Mouse (Mus musculus) liver, embryonic 13.5 days (tissue): ENCODE measurements around the gene Tenm2. TPM values are rescaled to one million over a fixed set of nuclear protein-coding genes. Genes with fewer than 3 reads are reported as not detected.

Experiments
- ATAC-seq: fragments of 200-750 bp; cut with Nextera tagmentation; 2 replicates; pipeline ENCODE4 v1.8.0; 2017; ENCODE audit warnings: low read depth, mild to moderate bottlenecking, moderate number of reproducible peaks, moderate library complexity
- DNase-seq: peaks from one replicate; pipeline ENCODE4 v3.0.0; 2022
- H3K27ac ChIP-seq: fragments of 300-500 bp; sonication (generic); 2 replicates; pipeline ENCODE4 v1.5.1; 2015; ENCODE audit warnings: moderate library complexity, mild to moderate bottlenecking, inconsistent platforms
- H3K27me3 ChIP-seq: fragments of 300-500 bp; sonication (generic); 2 replicates; pipeline ENCODE4 v1.6.1; 2015; ENCODE audit warnings: mild to moderate bottlenecking, inconsistent platforms
- H3K36me3 ChIP-seq: fragments of 300-500 bp; sonication (generic); 2 replicates; pipeline ENCODE4 v1.6.1; 2015; ENCODE audit warnings: mild to moderate bottlenecking, inconsistent platforms
- H3K4me1 ChIP-seq: fragments of 300-500 bp; sonication (generic); replicated peaks from 2 replicates; pipeline ENCODE4 v1.6.1; 2015; ENCODE audit warnings: inconsistent platforms
- H3K4me2 ChIP-seq: fragments of 300-500 bp; sonication (generic); 2 replicates; pipeline ENCODE4 v1.6.1; 2015; ENCODE audit warnings: inconsistent platforms, mild to moderate bottlenecking, moderate library complexity
- H3K4me3 ChIP-seq: fragments of 300-500 bp; sonication (generic); replicated peaks from 2 replicates; pipeline ENCODE4 v1.5.1; 2015; ENCODE audit warnings: mild to moderate bottlenecking, inconsistent platforms
- H3K9ac ChIP-seq: fragments of 300-500 bp; sonication (generic); 2 replicates; pipeline ENCODE4 v1.6.1; 2015; ENCODE audit warnings: mild to moderate bottlenecking, inconsistent platforms
- H3K9me3 ChIP-seq: fragments of 300-500 bp; sonication (generic); replicated peaks from 2 replicates; pipeline ENCODE4 v1.6.1; 2016; ENCODE audit warnings: inconsistent platforms
- WGBS: fragments of 180-500 bp; shearing (Covaris S2); methylation state at CpG from one replicate; pipeline ENCODE4 v1.1.7; 2015; ENCODE audit not compliant: insufficient replicate concordance; 5-methylcytosine and 5-hydroxymethylcytosine counted together
- polyA plus RNA-seq: library from polyadenylated mRNA; unstranded; fragments of >200 nt; fragmentation: Nextera tagmentation; extraction: Ambion mirVana; gene quantifications from 2 replicates; pipeline ENCODE4 v1.2.1, GENCODE M21; 2015

Gene Tenm2
- polyA plus RNA-seq, 1 experiment from 2014 or later = 0.06 TPM

GRCm38 (mm10) chr11:36664026-36664425 lies 571.7 kb downstream of the Tenm2 start:
- WGBS = 58% methylated on average over 1 of the region's 1 CpGs
- DNase-seq = no peak

DNA sequence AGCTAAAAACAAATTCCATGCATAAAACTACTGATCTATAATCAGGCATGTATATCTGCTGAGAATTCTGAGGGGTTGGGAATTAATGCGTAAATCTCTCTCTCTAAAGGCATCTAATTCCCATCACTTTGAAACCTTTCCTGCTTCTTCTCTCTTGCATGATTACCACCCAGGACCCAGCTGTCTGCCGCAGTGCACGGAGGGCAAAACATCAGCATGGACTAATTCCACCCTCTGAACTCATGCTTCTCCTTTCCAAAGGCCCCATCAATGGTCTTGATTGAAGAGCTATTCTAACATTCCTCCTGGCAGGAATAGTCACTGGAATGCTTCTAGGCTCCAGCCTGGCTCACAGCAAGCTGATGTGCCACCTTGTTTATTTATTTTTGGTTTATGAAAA lies 572.2 kb downstream of the Tenm2 start:
- WGBS = 68% methylated on average over 3 of the region's 3 CpGs
- no peaks in the 10 kb centered on the region for H3K36me3 ChIP-seq
- DNase-seq (no peak), ATAC-seq (no peak)
- no peak overlapping the region for H3K27ac ChIP-seq
- H3K9me3 ChIP-seq = 0 out of 2 replicates have a peak, but pooled peaks cover 3% of the 10 kb centered on the region
- no peak overlapping the region for H3K9ac ChIP-seq
- no peaks in the 10 kb centered on the region for H3K27me3 ChIP-seq
- no peak overlapping the region for H3K4me3 ChIP-seq
- no peaks in the 10 kb centered on the region for H3K4me1 ChIP-seq
- no peak overlapping the region for H3K4me2 ChIP-seq

More at GRCm38 (mm10) chr11:36664026-36664425, 571.7 kb downstream of the Tenm2 start:
- ATAC-seq = no peak
- no peak overlapping the region for H3K4me3 ChIP-seq
- H3K9ac ChIP-seq = no peak overlapping the region
- H3K9me3 ChIP-seq = 0 out of 2 replicates have a peak, but pooled peaks cover 3% of the 10 kb centered on the region
- H3K4me1 ChIP-seq = no peaks in the 10 kb centered on the region
- H3K27me3 ChIP-seq = no peaks in the 10 kb centered on the region
- no peak overlapping the region for H3K27ac ChIP-seq
- no peaks in the 10 kb centered on the region for H3K36me3 ChIP-seq
- H3K4me2 ChIP-seq = no peak overlapping the region

GRCm38 (mm10) chr11:36653656-36654323 lies 582.0 kb downstream of the Tenm2 start:
- Histone ChIP-seq H3K36me3 (no peaks in the 10 kb centered on the region), H3K9ac (no peak overlapping the region), H3K4me2 (no peak overlapping the region), H3K27ac (no peak overlapping the region), H3K27me3 (no peaks in the 10 kb centered on the region), H3K4me3 (no peak overlapping the region), H3K4me1 (no peaks in the 10 kb centered on the region), H3K9me3 (no peaks in the 10 kb centered on the region)
- DNase-seq = no peak
- WGBS = 62% methylated on average over 9 of the region's 9 CpGs
- no peak for ATAC-seq

DNA sequence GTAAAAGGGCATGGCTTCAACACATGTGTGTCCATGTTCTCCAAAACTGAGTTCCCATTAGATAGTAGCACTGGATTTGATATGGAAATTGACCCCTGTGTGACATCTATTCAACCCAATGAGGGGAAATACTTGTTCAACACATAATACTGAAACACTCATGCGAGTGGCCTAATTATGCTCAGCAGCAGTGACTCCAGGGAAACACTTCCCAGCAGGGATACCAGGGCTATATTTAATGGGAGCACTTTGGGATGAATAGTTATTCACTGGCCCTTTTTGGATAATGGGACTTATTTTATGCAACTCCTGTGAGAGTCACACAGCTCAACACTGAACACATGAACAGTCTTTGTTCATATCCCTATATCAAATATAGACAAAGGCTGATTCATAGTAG lies 588.6 kb downstream of the Tenm2 start:
- no peaks in the 10 kb centered on the region for H3K4me1 ChIP-seq
- H3K9ac ChIP-seq = no peak overlapping the region
- no peaks in the 10 kb centered on the region for H3K36me3 ChIP-seq
- 73% methylated on average over 1 of the region's 1 CpGs for WGBS
- ATAC-seq = no peak
- no peak for DNase-seq
- H3K4me2 ChIP-seq = no peak overlapping the region
- H3K27me3 ChIP-seq = no peaks in the 10 kb centered on the region
- no peak overlapping the region for H3K4me3 ChIP-seq
- H3K27ac ChIP-seq = no peak overlapping the region
- H3K9me3 ChIP-seq = no peaks in the 10 kb centered on the region

DNA sequence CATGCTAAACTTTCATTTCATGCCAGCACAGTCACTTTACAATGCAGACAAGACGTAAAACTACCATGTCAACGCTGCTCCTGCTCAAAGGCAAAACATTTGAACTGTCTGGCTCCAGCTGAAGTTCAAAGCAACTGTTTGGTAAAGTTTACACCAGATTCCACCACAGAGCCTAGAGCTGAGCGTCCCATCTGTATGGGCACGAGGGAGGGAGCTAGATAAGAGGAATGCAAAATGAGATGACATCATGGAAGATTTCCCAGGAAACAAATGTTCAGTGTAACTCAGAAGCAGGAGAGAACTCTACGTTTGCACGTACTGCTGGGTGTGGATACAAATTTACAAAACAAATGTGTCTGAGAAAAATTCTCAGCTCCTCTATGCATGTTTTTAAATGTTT lies 600.7 kb downstream of the Tenm2 start:
- Histone ChIP-seq H3K36me3 (no peaks in the 10 kb centered on the region), H3K4me2 (no peak overlapping the region), H3K4me3 (no peak overlapping the region), H3K4me1 (no peaks in the 10 kb centered on the region), H3K27me3 (no peaks in the 10 kb centered on the region), H3K27ac (no peak overlapping the region), H3K9ac (no peak overlapping the region), H3K9me3 (no peaks in the 10 kb centered on the region)
- DNase-seq = no peak
- no peak for ATAC-seq
- WGBS = 28% methylated on average over 6 of the region's 6 CpGs

DNA sequence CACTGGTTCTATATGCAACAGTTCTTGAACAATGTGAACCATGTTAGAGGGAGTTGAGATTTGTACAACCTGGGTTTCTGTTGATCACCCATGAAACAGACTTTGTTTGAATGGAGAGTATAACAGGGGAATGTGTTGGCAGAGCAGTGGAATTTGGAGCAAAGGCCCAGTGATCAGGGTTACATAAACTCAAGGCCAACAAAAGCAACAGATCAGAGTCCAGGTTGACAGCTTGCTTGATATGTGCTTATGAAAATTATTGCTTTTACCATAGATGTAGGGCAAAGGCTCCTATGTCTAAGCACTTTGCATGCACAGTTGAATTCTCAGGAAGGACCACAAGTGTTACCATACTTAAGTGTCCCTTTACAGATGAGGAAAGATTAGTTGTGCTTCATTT lies 603.6 kb downstream of the Tenm2 start:
- ATAC-seq = no peak
- no peak for DNase-seq
- Histone ChIP-seq H3K27me3 (no peaks in the 10 kb centered on the region), H3K9me3 (no peaks in the 10 kb centered on the region), H3K9ac (no peak overlapping the region), H3K27ac (no peak overlapping the region), H3K4me3 (no peak overlapping the region), H3K36me3 (no peaks in the 10 kb centered on the region), H3K4me2 (no peak overlapping the region), H3K4me1 (no peaks in the 10 kb centered on the region)

DNA sequence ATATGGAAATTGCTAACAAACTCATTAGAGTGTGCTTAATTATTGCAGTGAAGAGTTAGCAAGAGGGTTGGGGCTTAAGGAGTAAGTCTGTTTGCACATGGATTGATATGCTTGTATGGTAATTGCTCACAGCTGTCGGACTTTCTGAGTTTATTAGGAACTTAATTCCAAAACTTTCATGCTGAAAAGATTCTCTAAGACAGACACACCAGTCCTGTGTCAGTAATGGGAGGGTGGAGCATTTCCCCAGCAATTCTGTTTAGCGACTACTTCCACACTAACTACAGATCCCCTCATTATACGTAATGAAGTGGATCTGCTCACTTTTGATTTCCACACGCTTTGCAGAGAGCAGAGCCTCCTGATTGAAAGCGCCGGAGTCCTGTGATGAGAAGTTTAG lies 622.0 kb downstream of the Tenm2 start:
- no peaks in the 10 kb centered on the region for H3K9me3 ChIP-seq
- H3K36me3 ChIP-seq = no peaks in the 10 kb centered on the region
- no peak for DNase-seq
- H3K4me3 ChIP-seq = no peak overlapping the region
- WGBS = 68% methylated on average over 6 of the region's 6 CpGs
- H3K9ac ChIP-seq = no peak overlapping the region
- H3K4me1 ChIP-seq = no peaks in the 10 kb centered on the region
- no peaks in the 10 kb centered on the region for H3K27me3 ChIP-seq
- H3K27ac ChIP-seq = no peak overlapping the region
- no peak overlapping the region for H3K4me2 ChIP-seq
- no peak for ATAC-seq

DNA sequence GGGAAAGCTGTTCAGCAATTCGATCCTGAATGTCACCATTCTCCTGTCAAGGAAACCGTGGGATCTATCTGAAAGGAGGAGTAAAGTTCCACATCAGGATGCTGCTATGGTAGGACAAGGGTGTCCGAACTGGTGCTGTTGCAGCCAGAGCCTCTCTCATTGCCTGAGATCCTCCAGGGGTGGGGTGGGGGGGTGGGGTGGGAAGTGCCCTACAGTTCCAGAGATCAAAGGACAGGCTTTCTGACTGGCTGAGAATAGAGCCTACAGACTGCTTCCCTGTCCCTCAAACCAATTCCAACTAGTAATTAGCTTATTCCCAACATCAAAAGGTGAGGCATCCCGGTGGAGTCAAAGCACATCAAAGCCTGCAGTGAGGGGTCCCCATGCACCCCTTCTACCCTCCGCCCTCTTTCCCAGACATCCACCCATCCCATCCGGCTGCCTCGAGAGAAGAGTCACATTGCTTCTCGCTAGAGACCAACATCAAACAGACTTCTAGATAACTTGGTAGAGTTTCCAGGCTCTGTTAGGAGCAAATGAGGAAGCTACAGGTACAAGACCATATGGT lies 630.9 kb downstream of the Tenm2 start:
- H3K27ac ChIP-seq = no peak overlapping the region
- no peak for DNase-seq
- no peak overlapping the region for H3K4me2 ChIP-seq
- H3K27me3 ChIP-seq = no peaks in the 10 kb centered on the region
- no peak overlapping the region for H3K4me3 ChIP-seq
- no peaks in the 10 kb centered on the region for H3K4me1 ChIP-seq
- no peaks in the 10 kb centered on the region for H3K36me3 ChIP-seq
- WGBS = 29% methylated on average over 8 of the region's 8 CpGs
- H3K9me3 ChIP-seq = no peaks in the 10 kb centered on the region
- H3K9ac ChIP-seq = no peak overlapping the region
- no peak for ATAC-seq

DNA sequence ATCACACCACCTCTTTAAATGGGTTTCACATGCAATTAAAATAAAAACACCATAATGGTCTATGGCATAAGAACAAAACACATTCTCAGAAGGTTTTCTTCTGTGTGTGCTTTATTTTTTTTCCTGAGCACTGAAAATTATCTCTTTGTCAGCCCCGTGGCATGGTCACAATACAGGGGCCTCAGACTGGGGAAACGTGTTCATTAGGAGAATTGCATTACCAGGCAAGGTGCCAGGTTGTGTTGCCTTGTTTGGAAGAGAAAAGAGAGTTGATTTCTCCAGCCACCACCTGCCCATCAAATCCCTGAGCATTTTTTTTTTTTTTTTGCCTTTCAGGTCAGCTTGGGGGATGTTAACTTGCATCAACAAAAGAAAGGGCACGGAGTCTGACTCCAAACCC lies 631.5 kb downstream of the Tenm2 start:
- Histone ChIP-seq H3K27ac (no peak overlapping the region), H3K4me2 (no peak overlapping the region), H3K4me1 (no peaks in the 10 kb centered on the region), H3K4me3 (no peak overlapping the region), H3K9me3 (no peaks in the 10 kb centered on the region), H3K27me3 (no peaks in the 10 kb centered on the region), H3K36me3 (no peaks in the 10 kb centered on the region), H3K9ac (no peak overlapping the region)
- WGBS = 38% methylated on average over 3 of the region's 3 CpGs
- DNase-seq = no peak
- no peak for ATAC-seq

DNA sequence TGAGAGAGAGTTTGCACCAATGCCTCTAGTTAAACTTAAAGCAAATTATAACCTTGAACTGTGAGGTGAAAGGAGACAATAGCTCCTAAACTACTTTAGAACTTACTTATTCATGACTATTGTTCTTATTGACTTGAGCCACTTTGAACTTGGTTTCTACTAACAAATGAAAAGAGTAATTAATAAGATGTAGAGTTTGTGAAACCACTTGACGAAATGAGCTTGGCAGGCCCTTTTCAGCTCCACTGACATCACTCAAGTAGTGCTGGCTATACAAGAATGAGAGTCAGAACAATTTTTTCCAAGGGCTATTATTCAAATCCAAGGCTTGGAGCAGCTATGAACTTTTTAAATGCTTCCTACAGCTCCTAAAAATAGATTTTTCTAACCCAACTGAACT lies 643.3 kb downstream of the Tenm2 start:
- Histone ChIP-seq H3K27me3 (no peaks in the 10 kb centered on the region), H3K36me3 (no peaks in the 10 kb centered on the region), H3K4me1 (no peaks in the 10 kb centered on the region), H3K9me3 (no peaks in the 10 kb centered on the region), H3K27ac (no peak overlapping the region), H3K9ac (no peak overlapping the region), H3K4me2 (no peak overlapping the region), H3K4me3 (no peak overlapping the region)
- WGBS = 49% methylated on average over 1 of the region's 1 CpGs
- no peak for DNase-seq
- ATAC-seq = no peak

- no peak overlapping the region for H3K9ac ChIP-seq
- ATAC-seq = no peak
- no peak for DNase-seq
- H3K36me3 ChIP-seq = no peaks in the 10 kb centered on the region
- no peaks in the 10 kb centered on the region for H3K9me3 ChIP-seq
- H3K4me1 ChIP-seq = no peaks in the 10 kb centered on the region
- no peaks in the 10 kb centered on the region for H3K27me3 ChIP-seq
- no peak overlapping the region for H3K27ac ChIP-seq
- H3K4me3 ChIP-seq = no peak overlapping the region
- no peak overlapping the region for H3K4me2 ChIP-seq
- WGBS = 46% methylated on average over 2 of the region's 2 CpGs
These were observed 669.6 kb downstream of the Tenm2 start for GRCm38 (mm10) chr11:36566146-36566545.

DNA sequence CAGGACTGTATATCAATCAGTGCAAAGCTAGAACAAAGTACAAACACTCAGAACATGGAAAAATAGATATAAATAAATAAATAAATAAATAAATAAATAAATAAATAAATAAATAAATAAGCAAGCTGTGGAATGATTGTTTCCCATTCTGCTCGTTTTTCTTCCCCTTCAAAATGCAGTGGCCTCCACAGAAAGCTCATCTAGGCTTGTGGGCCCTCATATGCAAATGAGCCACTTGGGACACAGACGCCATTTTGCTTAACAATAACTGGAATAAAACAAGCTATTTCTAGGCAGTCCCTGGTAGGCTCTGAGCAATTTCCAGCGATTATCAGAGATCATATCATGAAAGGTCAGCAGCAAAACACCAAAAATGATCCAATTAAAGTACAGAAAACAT lies 672.9 kb downstream of the Tenm2 start:
- H3K27me3 ChIP-seq = no peaks in the 10 kb centered on the region
- ATAC-seq = no peak
- H3K9ac ChIP-seq = no peak overlapping the region
- no peak overlapping the region for H3K27ac ChIP-seq
- H3K4me1 ChIP-seq = no peaks in the 10 kb centered on the region
- no peaks in the 10 kb centered on the region for H3K36me3 ChIP-seq
- DNase-seq = no peak
- H3K9me3 ChIP-seq = no peaks in the 10 kb centered on the region
- no peak overlapping the region for H3K4me3 ChIP-seq
- WGBS = 46% methylated on average over 3 of the region's 3 CpGs
- no peak overlapping the region for H3K4me2 ChIP-seq
